Mouse (Mus musculus) kidney, postnatal 14 days (tissue): ENCODE data around the gene Trmt2a.
"Not testable (repeated sequence)": the region's sequence is repeated elsewhere in the genome, so short reads cannot be mapped to it uniquely, and the experiment has no call there.

Experiments
- DNase-seq: peaks from one replicate; pipeline ENCODE4 v3.0.0; 2022; ENCODE audit warnings: mixed read lengths

Gene Trmt2a

DNA sequence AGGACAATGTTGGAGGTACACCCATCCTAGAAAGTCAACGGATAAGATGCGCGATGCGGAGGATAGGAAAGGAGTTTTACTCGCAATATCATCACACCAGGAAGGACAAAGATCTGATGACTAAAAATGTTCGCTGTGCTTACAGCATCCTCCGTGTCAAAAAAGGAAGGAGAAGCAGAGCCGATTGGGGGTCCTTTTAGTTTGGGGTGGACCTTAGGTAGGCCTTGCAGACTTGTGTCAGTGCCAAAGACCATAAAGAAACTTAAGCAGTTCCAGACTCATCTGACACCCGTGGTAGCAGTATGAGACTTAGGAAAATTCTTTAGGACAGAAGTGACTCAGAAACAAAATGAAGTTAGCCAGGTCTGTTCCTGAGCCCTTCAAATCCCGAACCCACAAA lies 41.1 kb downstream of the Trmt2a start:
- DNase-seq = not testable (repeated sequence)
